Mouse (Mus musculus) megakaryocyte, embryonic 14.5 days (primary cell): ENCODE results near the gene Gm45140. TPM values are rescaled to one million over a fixed set of nuclear protein-coding genes. Genes with fewer than 3 reads are reported as not detected.

Source experiments
- H3K27me3 ChIP-seq: replicated peaks from 2 replicates; pipeline ENCODE3; 2012; ENCODE audit warnings: inconsistent platforms
- H3K36me3 ChIP-seq: replicated peaks from 2 replicates; pipeline ENCODE3; 2012; ENCODE audit warnings: low read length, inconsistent platforms, mixed read lengths
- H3K4me1 ChIP-seq: 2 replicates; pipeline ENCODE4 v1.6.1; 2012; ENCODE audit warnings: inconsistent platforms
- H3K4me3 ChIP-seq: replicated peaks from 2 replicates; pipeline ENCODE3; 2012; ENCODE audit warnings: moderate library complexity, mild to moderate bottlenecking, inconsistent platforms
- H3K9me3 ChIP-seq: 2 replicates; pipeline ENCODE4 v1.6.1; 2012; ENCODE audit warnings: inconsistent platforms
- FLI1 ChIP-seq: IDR thresholded peaks from 2 replicates; pipeline ENCODE4 v1.6.1; 2012; ENCODE audit warnings: low read length, inconsistent platforms, mixed read lengths
- GATA1 ChIP-seq: IDR thresholded peaks from 3 replicates; pipeline ENCODE4 v1.6.1; 2012; ENCODE audit warnings: mixed read lengths, low read length, inconsistent platforms, borderline replicate concordance
- polyA plus RNA-seq: library from polyadenylated mRNA; stranded (reverse); fragments of >175 nt; gene quantifications from 2 replicates; pipeline ENCODE4 v1.2.3, GENCODE M21; 2012; ENCODE audit warnings: low replicate concordance; ENCODE audit not compliant: insufficient read depth

The Gm45140 gene
- polyA plus RNA-seq: 13.2 TPM in 1 of 2 replicates, not detected in the other

DNA sequence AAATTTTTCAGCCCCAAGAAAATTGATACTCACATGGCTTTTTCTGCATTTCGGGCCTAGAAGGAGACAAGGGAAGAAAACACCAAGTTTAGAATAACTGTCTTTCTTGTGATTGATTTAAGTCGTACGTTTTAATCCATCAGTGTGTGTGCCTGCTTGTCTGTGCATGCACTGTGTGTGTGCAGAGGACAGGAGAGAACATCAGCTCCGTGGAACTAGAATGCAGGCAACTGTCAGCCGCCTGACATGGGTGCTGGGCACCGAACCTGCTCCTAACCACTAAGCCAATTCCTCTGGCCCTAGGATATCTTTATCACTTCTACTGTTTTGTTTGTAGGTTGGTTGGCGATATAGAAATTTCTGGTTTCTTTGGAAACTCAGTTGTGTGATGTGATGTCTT, at the start of gene Gm45140:
Gene Gm45140, minus strand, starts transcription at position 101 of the 400 bp plus-strand sequence.
- Histone ChIP-seq H3K9me3 (no peaks in the 10 kb centered on the region), H3K4me1 (peaks cover 36% of the 10 kb centered on the region), H3K27me3 (no peaks in the 10 kb centered on the region), H3K36me3 (peaks cover 60% of the 10 kb centered on the region), H3K4me3 (no peak within 1 kb of the TSS)
- no peak for TF ChIP-seq FLI1
- no peak for TF ChIP-seq GATA1

DNA sequence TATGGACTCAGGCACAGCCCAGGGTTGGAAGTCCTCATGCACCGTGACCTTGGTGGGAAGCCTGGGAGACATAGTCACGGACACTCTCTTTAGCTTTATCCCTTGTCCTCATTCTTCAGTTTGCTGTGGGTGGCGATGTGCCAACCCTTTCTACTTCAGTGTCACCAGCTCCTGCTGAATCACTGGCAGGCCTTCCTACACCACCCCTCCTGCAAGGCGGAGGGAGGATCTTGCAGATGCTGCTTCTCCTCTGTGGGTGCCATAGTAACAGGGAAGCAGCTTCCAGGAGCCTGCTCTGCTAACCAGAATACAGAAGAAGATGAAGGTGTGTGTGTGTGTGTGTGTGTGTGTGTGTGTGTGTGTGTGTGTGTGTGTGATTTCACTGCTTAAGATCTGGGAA, 47.2 kb upstream of the Gm45140 start:
- TF ChIP-seq GATA1 (no peak), FLI1 (no peak)
- Histone ChIP-seq H3K4me3 (no peak overlapping the region), H3K36me3 (no peaks in the 10 kb centered on the region), H3K27me3 (no peaks in the 10 kb centered on the region), H3K9me3 (no peaks in the 10 kb centered on the region), H3K4me1 (peaks cover 74% of the 10 kb centered on the region)

DNA sequence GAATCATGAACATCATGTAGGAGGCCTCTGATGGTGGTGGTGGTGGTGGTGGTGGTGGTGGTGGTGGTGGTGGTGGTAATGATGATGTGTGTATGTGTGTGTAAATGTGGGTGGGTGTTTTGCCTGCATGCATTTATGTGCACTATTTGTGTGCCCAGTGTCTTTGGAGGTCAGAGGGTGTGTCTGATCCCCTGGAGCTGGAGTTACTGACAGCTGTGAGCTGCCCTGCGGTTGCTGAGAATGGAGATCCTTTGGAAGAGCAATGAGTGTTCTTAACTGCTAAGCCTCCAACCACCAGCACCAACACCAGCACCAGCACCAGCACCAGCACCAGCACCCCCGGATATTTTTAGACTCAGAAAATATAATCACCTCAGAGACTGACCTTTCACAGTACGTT, 46.6 kb upstream of the Gm45140 start:
- Histone ChIP-seq H3K4me3 (no peak overlapping the region), H3K9me3 (no peaks in the 10 kb centered on the region), H3K4me1 (peaks cover 77% of the 10 kb centered on the region), H3K27me3 (no peaks in the 10 kb centered on the region), H3K36me3 (no peaks in the 10 kb centered on the region)
- no peak for TF ChIP-seq GATA1
- TF ChIP-seq FLI1: no peak

DNA sequence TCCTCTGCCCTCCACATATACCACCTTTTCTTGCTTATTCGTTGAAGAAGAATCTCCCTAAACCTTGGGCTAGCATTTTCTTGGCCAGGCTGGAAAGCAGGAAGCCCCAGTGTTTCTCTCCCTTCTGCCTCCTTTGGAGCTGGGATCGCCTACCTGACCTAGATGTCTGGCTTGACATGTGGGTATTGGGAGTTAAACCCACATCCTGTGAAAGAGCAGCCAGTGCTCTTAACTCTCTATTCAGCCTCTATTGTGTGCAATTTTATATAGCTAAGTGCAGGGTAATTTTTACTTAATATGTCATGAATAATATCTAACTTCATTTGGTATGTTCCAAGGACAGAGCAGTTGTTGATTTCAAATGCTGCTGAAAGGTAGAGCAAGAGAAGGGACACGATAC, 44.0 kb upstream of the Gm45140 start:
- TF ChIP-seq FLI1 (no peak), GATA1 (no peak)
- H3K9me3 ChIP-seq: no peaks in the 10 kb centered on the region
- H3K36me3 ChIP-seq: no peaks in the 10 kb centered on the region

DNA sequence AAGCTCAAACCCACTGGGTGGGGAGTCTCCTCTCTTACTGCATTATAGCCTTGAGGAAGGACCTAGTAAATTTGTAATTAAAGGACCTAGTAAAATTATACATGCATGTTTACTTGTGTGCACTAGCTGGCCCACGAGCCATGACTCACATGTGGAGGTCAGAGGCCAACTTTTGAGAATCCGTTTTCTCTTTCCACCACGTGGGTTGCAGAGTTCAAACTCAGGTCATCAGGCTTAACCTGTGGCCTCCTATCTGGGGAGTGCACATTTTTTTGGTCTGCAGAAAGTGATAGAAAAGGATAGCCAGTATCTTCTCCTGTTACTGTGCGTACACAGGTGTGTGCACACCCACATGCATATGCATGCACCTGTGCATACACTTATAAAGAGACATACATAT, 43.4 kb upstream of the Gm45140 start:
- no peak overlapping the region for H3K4me3 ChIP-seq
- peaks cover 93% of the 10 kb centered on the region for H3K4me1 ChIP-seq
- TF ChIP-seq FLI1 (no peak), GATA1 (no peak)
- H3K27me3 ChIP-seq: no peaks in the 10 kb centered on the region
- H3K9me3 ChIP-seq: peaks cover 3% of the 10 kb centered on the region
- peaks cover 3% of the 10 kb centered on the region for H3K36me3 ChIP-seq

More for the DNA sequence above, 44.0 kb upstream of the Gm45140 start:
- H3K4me3 ChIP-seq: no peak overlapping the region
- peaks cover 90% of the 10 kb centered on the region for H3K4me1 ChIP-seq
- H3K27me3 ChIP-seq: no peaks in the 10 kb centered on the region

DNA sequence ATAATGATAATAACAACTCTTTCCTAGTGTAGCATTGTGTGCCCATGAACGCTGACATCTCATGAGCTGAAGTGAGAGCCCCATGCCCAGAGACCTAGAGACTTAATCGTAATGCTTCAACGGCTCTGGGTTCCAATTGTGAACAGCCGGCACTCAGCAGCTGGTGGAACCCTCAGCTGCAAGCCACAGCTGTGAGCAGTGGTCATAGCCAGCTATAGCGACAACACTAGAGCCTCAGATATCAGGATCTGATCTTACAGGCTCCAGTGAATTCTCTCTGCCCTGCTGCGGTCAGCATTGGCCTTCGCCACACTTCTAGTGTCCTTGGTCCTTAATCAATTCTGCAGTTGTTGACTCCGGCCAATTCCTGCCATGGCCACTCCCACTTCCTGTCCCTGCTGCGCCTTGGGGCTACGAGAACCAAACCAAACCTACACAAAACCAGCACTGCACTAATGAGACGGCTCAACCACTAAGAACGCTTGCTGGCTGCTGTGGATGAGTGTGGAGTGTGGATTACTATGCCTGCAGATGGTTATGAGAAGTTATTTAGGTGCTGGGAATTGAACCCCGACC, 40.6 kb upstream of the Gm45140 start:
- Histone ChIP-seq H3K4me1 (peaks cover 84% of the 10 kb centered on the region), H3K9me3 (peaks cover 4% of the 10 kb centered on the region), H3K27me3 (no peaks in the 10 kb centered on the region), H3K36me3 (peaks cover 4% of the 10 kb centered on the region), H3K4me3 (peak overlapping the region; percentile 70)
- TF ChIP-seq GATA1: no peak
- TF ChIP-seq FLI1: no peak

DNA sequence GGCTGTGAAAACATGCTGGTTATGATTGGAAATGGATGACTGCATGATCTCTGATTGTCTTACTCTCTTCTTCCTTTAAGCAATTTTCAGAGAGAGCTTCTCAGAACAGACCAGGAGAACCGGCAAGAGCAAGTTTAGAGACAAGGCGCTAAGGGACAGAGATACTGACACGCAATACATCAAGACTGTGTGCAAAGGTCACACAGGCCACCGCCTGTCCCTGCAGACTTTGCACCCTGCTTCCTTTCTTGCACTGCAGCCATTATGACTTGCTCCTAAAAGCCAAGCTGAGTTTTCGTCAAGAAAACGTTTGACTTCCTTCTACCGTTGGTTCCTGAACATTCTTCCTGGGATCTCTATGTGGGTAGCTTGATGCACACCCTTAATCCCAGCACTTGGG, 40.0 kb upstream of the Gm45140 start:
- Histone ChIP-seq H3K9me3 (peaks cover 4% of the 10 kb centered on the region), H3K27me3 (no peaks in the 10 kb centered on the region), H3K4me1 (peaks cover 81% of the 10 kb centered on the region), H3K36me3 (peaks cover 4% of the 10 kb centered on the region), H3K4me3 (peak overlapping the region; percentile 72)
- TF ChIP-seq GATA1: no peak
- no peak for TF ChIP-seq FLI1

DNA sequence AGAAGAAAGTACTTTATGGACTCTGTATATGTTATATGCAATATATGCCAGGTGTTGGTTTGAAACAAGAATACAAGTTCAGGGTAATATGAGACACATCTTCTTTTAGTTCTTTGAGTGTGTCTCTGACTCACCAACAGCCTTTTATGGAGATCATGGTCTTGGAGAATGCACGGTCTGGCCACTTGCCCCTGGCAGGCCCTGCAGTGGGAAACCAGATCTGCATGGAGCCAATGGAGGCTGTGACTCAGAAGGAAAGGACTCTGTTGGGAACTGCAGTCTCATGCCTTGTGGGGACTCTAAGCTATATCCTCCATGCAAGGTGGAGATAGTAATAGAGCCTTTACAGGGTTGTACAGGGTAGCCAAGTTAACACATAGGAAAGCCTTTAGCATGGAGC, 39.5 kb upstream of the Gm45140 start:
- H3K36me3 ChIP-seq: peaks cover 4% of the 10 kb centered on the region
- H3K27me3 ChIP-seq: no peaks in the 10 kb centered on the region
- TF ChIP-seq FLI1: no peak
- peaks cover 81% of the 10 kb centered on the region for H3K4me1 ChIP-seq
- peak overlapping the region; percentile 44 for H3K4me3 ChIP-seq
- H3K9me3 ChIP-seq: peaks cover 4% of the 10 kb centered on the region

DNA sequence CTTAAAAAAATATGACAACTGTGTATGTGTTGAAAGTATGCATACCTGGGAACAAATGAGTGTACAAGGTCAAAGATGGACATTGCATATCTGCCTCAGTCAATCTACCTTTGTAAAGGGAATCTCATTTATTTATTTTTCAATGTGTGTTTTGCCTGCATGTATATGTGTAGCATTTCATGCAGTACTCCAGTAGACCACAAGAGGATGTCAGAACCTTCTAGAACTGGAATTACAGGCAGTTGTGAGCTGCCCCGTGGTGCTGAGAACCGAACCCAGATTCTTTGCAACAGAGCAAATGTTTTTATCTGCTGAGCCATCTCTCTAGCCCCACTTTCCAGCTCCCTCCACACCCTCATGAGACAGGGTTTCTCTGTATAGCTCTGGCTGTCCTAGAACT, 38.4 kb upstream of the Gm45140 start:
- no peak overlapping the region for H3K4me3 ChIP-seq
- peaks cover 4% of the 10 kb centered on the region for H3K9me3 ChIP-seq
- no peaks in the 10 kb centered on the region for H3K27me3 ChIP-seq
- H3K4me1 ChIP-seq: peaks cover 79% of the 10 kb centered on the region
- peaks cover 4% of the 10 kb centered on the region for H3K36me3 ChIP-seq
- TF ChIP-seq FLI1 (no peak), GATA1 (no peak)

DNA sequence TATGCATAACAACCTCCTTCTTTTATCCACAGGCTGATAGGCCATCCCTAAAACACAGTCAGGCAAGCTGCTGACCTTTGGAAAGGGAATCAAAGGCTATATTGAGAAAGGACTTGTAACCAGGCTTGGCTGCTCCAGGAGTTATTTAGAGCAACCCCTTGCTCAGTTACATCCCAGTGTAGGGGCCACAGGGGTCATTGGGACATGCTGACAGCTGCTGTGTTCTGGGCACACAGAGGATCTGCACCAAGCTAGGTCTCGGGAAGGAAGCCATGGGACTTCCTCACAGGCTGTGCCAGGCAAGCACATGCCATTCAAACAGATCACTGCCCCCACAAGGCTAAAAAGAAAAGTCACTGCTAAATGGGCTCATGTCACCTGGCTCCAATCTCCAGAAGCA, 37.5 kb upstream of the Gm45140 start:
- TF ChIP-seq FLI1 (no peak), GATA1 (no peak)
- H3K27me3 ChIP-seq: no peaks in the 10 kb centered on the region
- H3K9me3 ChIP-seq: peaks cover 4% of the 10 kb centered on the region
- peaks cover 4% of the 10 kb centered on the region for H3K36me3 ChIP-seq
- H3K4me1 ChIP-seq: peaks cover 79% of the 10 kb centered on the region
- no peak overlapping the region for H3K4me3 ChIP-seq

DNA sequence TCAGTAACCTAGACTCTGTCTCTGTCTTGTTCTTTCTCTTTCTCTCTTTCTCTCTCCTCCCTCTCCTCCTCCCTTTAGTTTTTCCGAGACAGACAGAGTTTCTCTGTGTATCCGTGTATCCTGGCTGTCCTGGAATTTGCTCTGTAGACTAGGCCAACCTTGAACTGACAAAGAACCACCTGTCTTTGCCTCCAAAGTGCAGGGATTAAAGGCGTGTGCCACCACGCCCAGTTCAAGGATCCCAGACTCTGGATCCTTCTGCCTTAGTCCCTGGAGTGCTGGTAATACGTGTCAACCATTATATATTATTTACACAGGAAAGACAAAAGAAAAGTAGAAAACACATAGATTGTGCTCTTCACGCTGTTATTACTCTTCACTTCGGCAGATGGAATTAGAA, 35.6 kb upstream of the Gm45140 start:
- no peaks in the 10 kb centered on the region for H3K27me3 ChIP-seq
- peaks cover 4% of the 10 kb centered on the region for H3K36me3 ChIP-seq
- peaks cover 80% of the 10 kb centered on the region for H3K4me1 ChIP-seq
- H3K4me3 ChIP-seq: no peak overlapping the region
- H3K9me3 ChIP-seq: peaks cover 4% of the 10 kb centered on the region
- TF ChIP-seq GATA1: no peak
- TF ChIP-seq FLI1: no peak
